Mouse (Mus musculus) forebrain, embryonic 16.5 days (tissue): Measurements from ENCODE around the gene 1500015O10Rik. TPM values are rescaled to one million over a fixed set of nuclear protein-coding genes. Genes with fewer than 3 reads are reported as not detected.

Experiments
- ATAC-seq: fragments of 200-750 bp; cut with Nextera tagmentation; 2 replicates; pipeline ENCODE4 v1.8.0; 2017; ENCODE audit warnings: mild to moderate bottlenecking, moderate library complexity
- H3K27ac ChIP-seq: fragments of 300-500 bp; sonication (generic); 2 replicates; pipeline ENCODE4 v1.5.1; 2014; ENCODE audit warnings: low read length, control low read depth
- H3K27me3 ChIP-seq: fragments of 300-500 bp; sonication (generic); replicated peaks from 2 replicates; pipeline ENCODE4 v1.6.1; 2014; ENCODE audit warnings: low read length; ENCODE audit not compliant: control insufficient read depth, insufficient read depth
- H3K36me3 ChIP-seq: fragments of 300-500 bp; sonication (generic); 2 replicates; pipeline ENCODE4 v1.6.1; 2014; ENCODE audit not compliant: control insufficient read depth, insufficient read depth
- H3K4me1 ChIP-seq: fragments of 300-500 bp; sonication (generic); replicated peaks from 2 replicates; pipeline ENCODE4 v1.6.1; 2014; ENCODE audit warnings: low read length; ENCODE audit not compliant: control insufficient read depth, insufficient read depth
- H3K4me2 ChIP-seq: fragments of 300-500 bp; sonication (generic); 2 replicates; pipeline ENCODE4 v1.6.1; 2014; ENCODE audit warnings: mild to moderate bottlenecking, low read length, control low read depth
- H3K4me3 ChIP-seq: fragments of 300-500 bp; sonication (generic); replicated peaks from 2 replicates; pipeline ENCODE4 v1.5.1; 2014; ENCODE audit warnings: mild to moderate bottlenecking, low read length, control low read depth
- H3K9ac ChIP-seq: fragments of 300-500 bp; sonication (generic); replicated peaks from 2 replicates; pipeline ENCODE4 v1.6.1; 2014; ENCODE audit warnings: low read depth, low read length, control low read depth
- H3K9me3 ChIP-seq: fragments of 300-500 bp; sonication (generic); 2 replicates; pipeline ENCODE4 v1.6.1; 2016; ENCODE audit warnings: low read length; ENCODE audit not compliant: control insufficient read depth
- WGBS: fragments of 180-500 bp; shearing (Covaris S2); extraction: QIAGEN DNeasy Blood & Tissue Kit; methylation state at CpG from one replicate; pipeline ENCODE4 v1.1.7; 2014; 5-methylcytosine and 5-hydroxymethylcytosine counted together
- polyA plus RNA-seq: library from polyadenylated mRNA; unstranded; fragments of >200 nt; fragmentation: Nextera tagmentation; extraction: Ambion mirVana; gene quantifications from 2 replicates; pipeline ENCODE4 v1.2.1, GENCODE M21; 2015

1500015O10Rik gene
- polyA plus RNA-seq, 1 experiment from 2014 or later, result 25.0 TPM

- no peak for ATAC-seq
- 74% methylated on average over 3 of the region's 3 CpGs for WGBS
- H3K4me3 ChIP-seq, result no peak overlapping the region
- H3K9ac ChIP-seq, result no peak overlapping the region
- H3K27ac ChIP-seq, result no peak overlapping the region
- H3K9me3 ChIP-seq, result no peaks in the 10 kb centered on the region
- no peak overlapping the region for H3K4me2 ChIP-seq
- peaks cover 3% of the 10 kb centered on the region; the same call in 1 of the 2 replicates for H3K36me3 ChIP-seq
- no peaks in the 10 kb centered on the region for H3K4me1 ChIP-seq
- H3K27me3 ChIP-seq, result no peaks in the 10 kb centered on the region
Measured at GRCm38 (mm10) chr1:43783186-43783585, 52.8 kb downstream of the 1500015O10Rik start.

GRCm38 (mm10) chr1:43785316-43785715 is 54.9 kb downstream of the 1500015O10Rik start:
- H3K4me2 ChIP-seq, result no peak overlapping the region
- no peak for ATAC-seq
- whole genome bisulfite sequencing, result 92% methylated on average over 5 of the region's 5 CpGs
- H3K9me3 ChIP-seq, result no peaks in the 10 kb centered on the region
- H3K4me1 ChIP-seq, result no peaks in the 10 kb centered on the region
- H3K4me3 ChIP-seq, result no peak overlapping the region
- no peaks in the 10 kb centered on the region for H3K27me3 ChIP-seq
- no peak overlapping the region for H3K27ac ChIP-seq
- no peaks in the 10 kb centered on the region for H3K36me3 ChIP-seq
- no peak overlapping the region for H3K9ac ChIP-seq

GRCm38 (mm10) chr1:43786711-43787110 is 56.3 kb downstream of the 1500015O10Rik start:
- ATAC-seq, result no peak
- no peaks in the 10 kb centered on the region for H3K27me3 ChIP-seq
- H3K36me3 ChIP-seq, result no peaks in the 10 kb centered on the region
- H3K27ac ChIP-seq, result no peak overlapping the region
- WGBS, result 94% methylated on average over 5 of the region's 5 CpGs
- no peak overlapping the region for H3K9ac ChIP-seq
- H3K4me3 ChIP-seq, result no peak overlapping the region
- no peaks in the 10 kb centered on the region for H3K9me3 ChIP-seq
- H3K4me2 ChIP-seq, result no peak overlapping the region
- H3K4me1 ChIP-seq, result no peaks in the 10 kb centered on the region

- Histone ChIP-seq H3K9ac (no peak overlapping the region), H3K36me3 (no peaks in the 10 kb centered on the region), H3K4me2 (no peak overlapping the region), H3K4me3 (no peak overlapping the region), H3K4me1 (no peaks in the 10 kb centered on the region; the same call in 1 of the 2 replicates), H3K27me3 (no peaks in the 10 kb centered on the region), H3K9me3 (no peaks in the 10 kb centered on the region), H3K27ac (no peak overlapping the region)
- 95% methylated on average over 2 of the region's 2 CpGs for WGBS
- ATAC-seq, result no peak
Measured at GRCm38 (mm10) chr1:43789765-43790164, 59.4 kb downstream of the 1500015O10Rik start.

Other genes starting within 250 kb of the 1500015O10Rik start
- gene Uxs1, start 97.2 kb downstream of the 1500015O10Rik start, polyA plus RNA-seq, result 20.0 and 20.4 TPM in 2 replicates
- 58.6 and 67.0 TPM in 2 replicates for gene Tpp2, start 203.0 kb downstream of the 1500015O10Rik start, polyA plus RNA-seq